Mouse (Mus musculus) kidney, postnatal 0 days (tissue): ENCODE results near the gene Tecta. TPM values are rescaled to one million over a fixed set of nuclear protein-coding genes. Genes with fewer than 3 reads are reported as not detected.
A peak's percentile ranks its signal among the peaks of the same experiment; 100 is the strongest.

Source experiments
- ATAC-seq: fragments of 200-750 bp; cut with Nextera tagmentation; replicated peaks from 2 replicates; pipeline ENCODE4 v1.8.0; 2017; ENCODE audit warnings: low read depth, moderate number of reproducible peaks, moderate TSS enrichment, moderate library complexity; ENCODE audit not compliant: low FRiP score
- DNase-seq: peaks from one replicate; pipeline ENCODE4 v3.0.0-alpha.2; 2016; ENCODE audit warnings: low spot score
- H3K27ac ChIP-seq: fragments of 300-500 bp; sonication (generic); 2 replicates; pipeline ENCODE4 v1.5.1; 2014; ENCODE audit warnings: mild to moderate bottlenecking
- H3K27me3 ChIP-seq: fragments of 300-500 bp; sonication (generic); 2 replicates; pipeline ENCODE4 v1.6.1; 2014; ENCODE audit warnings: low read length, mixed read lengths; ENCODE audit not compliant: insufficient read depth
- H3K36me3 ChIP-seq: fragments of 300-500 bp; sonication (generic); 2 replicates; pipeline ENCODE4 v1.6.1; 2014; ENCODE audit warnings: low read length, mixed read lengths; ENCODE audit not compliant: insufficient read depth
- H3K4me1 ChIP-seq: fragments of 300-500 bp; sonication (generic); replicated peaks from 2 replicates; pipeline ENCODE4 v1.6.1; 2014; ENCODE audit warnings: antibody characterized with exemption, low read length, mixed read lengths; ENCODE audit not compliant: insufficient read depth
- H3K4me2 ChIP-seq: fragments of 300-500 bp; sonication (generic); 2 replicates; pipeline ENCODE4 v1.6.1; 2014; ENCODE audit warnings: mild to moderate bottlenecking, low read length, moderate library complexity, mixed read lengths
- H3K4me3 ChIP-seq: fragments of 300-500 bp; sonication (generic); replicated peaks from 2 replicates; pipeline ENCODE4 v1.5.1; 2014; ENCODE audit warnings: low read depth, low read length
- H3K9ac ChIP-seq: fragments of 300-500 bp; sonication (generic); 2 replicates; pipeline ENCODE4 v1.6.1; 2014; ENCODE audit warnings: low read depth, low read length
- H3K9me3 ChIP-seq: fragments of 300-500 bp; sonication (generic); replicated peaks from 2 replicates; pipeline ENCODE4 v1.6.1; 2016; ENCODE audit warnings: low read length, inconsistent platforms, mixed read lengths
- CTCF ChIP-seq: IDR thresholded peaks from 2 replicates; pipeline ENCODE4 v1.5.1; 2016; ENCODE audit warnings: antibody characterized with exemption, low read depth, mild to moderate bottlenecking, moderate library complexity
- WGBS: fragments of 180-500 bp; shearing (Covaris S2); extraction: QIAGEN DNeasy Blood & Tissue Kit; methylation state at CpG from one replicate; pipeline ENCODE4 v1.1.7; 2014; 5-methylcytosine and 5-hydroxymethylcytosine counted together
- polyA plus RNA-seq: library from polyadenylated mRNA; unstranded; fragments of >200 nt; fragmentation: Nextera tagmentation; extraction: Ambion mirVana; gene quantifications from 2 replicates; pipeline ENCODE4 v1.2.1, GENCODE M21; 2015

The Tecta gene
- polyA plus RNA-seq, 1 experiment from 2014 or later, result 0.11 TPM

GRCm38 (mm10) chr9:42428060-42428924 lies 28.6 kb upstream of the Tecta start:
- Histone ChIP-seq H3K9ac (no peak overlapping the region), H3K4me3 (no peak overlapping the region), H3K4me2 (no peak overlapping the region), H3K4me1 (no peaks in the 10 kb centered on the region), H3K9me3 (no peaks in the 10 kb centered on the region), H3K27me3 (no peaks in the 10 kb centered on the region), H3K27ac (no peak overlapping the region), H3K36me3 (peaks cover 43% of the 10 kb centered on the region)
- ATAC-seq (no peak), DNase-seq (peak; percentile 30)
- no peak for TF ChIP-seq CTCF
- WGBS, result 60% methylated on average over 12 of the region's 12 CpGs

GRCm38 (mm10) chr9:42426661-42427358 lies 27.1 kb upstream of the Tecta start:
- no peak overlapping the region for H3K9ac ChIP-seq
- no peak overlapping the region for H3K27ac ChIP-seq
- no peak overlapping the region for H3K4me2 ChIP-seq
- H3K4me3 ChIP-seq, result no peak overlapping the region
- 80% methylated on average over 10 of the region's 10 CpGs for WGBS
- H3K9me3 ChIP-seq, result no peaks in the 10 kb centered on the region
- peaks cover 42% of the 10 kb centered on the region for H3K36me3 ChIP-seq
- no peaks in the 10 kb centered on the region for H3K4me1 ChIP-seq
- ATAC-seq, result no peak
- H3K27me3 ChIP-seq, result no peaks in the 10 kb centered on the region
- no peak for TF ChIP-seq CTCF
- no peak for DNase-seq

- no peak overlapping the region for H3K27ac ChIP-seq
- H3K36me3 ChIP-seq, result peaks cover 30% of the 10 kb centered on the region; the same call in 1 of the 2 replicates
- no peaks in the 10 kb centered on the region for H3K9me3 ChIP-seq
- no peak overlapping the region for H3K9ac ChIP-seq
- no peak overlapping the region for H3K4me3 ChIP-seq
- no peak overlapping the region for H3K4me2 ChIP-seq
- H3K4me1 ChIP-seq, result no peaks in the 10 kb centered on the region
- no peak for TF ChIP-seq CTCF
- DNase-seq, result no peak
- no peak for ATAC-seq
- H3K27me3 ChIP-seq, result no peaks in the 10 kb centered on the region
- 86% methylated on average over 2 of the region's 2 CpGs for WGBS
Observed at GRCm38 (mm10) chr9:42423649-42424048, 23.9 kb upstream of the Tecta start.

- Histone ChIP-seq H3K4me3 (no peak overlapping the region), H3K27ac (no peak overlapping the region), H3K9me3 (no peaks in the 10 kb centered on the region), H3K4me1 (no peaks in the 10 kb centered on the region; the same call in 1 of the 2 replicates), H3K9ac (no peak overlapping the region), H3K36me3 (peaks cover 15% of the 10 kb centered on the region; the same call in 1 of the 2 replicates), H3K27me3 (no peaks in the 10 kb centered on the region), H3K4me2 (no peak overlapping the region)
- WGBS, result 83% methylated on average over 2 of the region's 2 CpGs
- no peak for ATAC-seq
- no peak for DNase-seq
- no peak for TF ChIP-seq CTCF
Observed at GRCm38 (mm10) chr9:42419687-42420086, 20.0 kb upstream of the Tecta start.

- whole genome bisulfite sequencing, result 91% methylated on average over 5 of the region's 5 CpGs
Observed at GRCm38 (mm10) chr9:42418786-42419185, 19.1 kb upstream of the Tecta start.

GRCm38 (mm10) chr9:42417352-42417952 lies 17.7 kb upstream of the Tecta start:
- 65% methylated on average over 12 of the region's 12 CpGs for whole genome bisulfite sequencing
- H3K9me3 ChIP-seq, result no peaks in the 10 kb centered on the region
- H3K27me3 ChIP-seq, result no peaks in the 10 kb centered on the region
- H3K9ac ChIP-seq, result no peak overlapping the region
- TF ChIP-seq CTCF, result no peak
- peaks cover 15% of the 10 kb centered on the region; the same call in 1 of the 2 replicates for H3K36me3 ChIP-seq
- H3K4me2 ChIP-seq, result no peak overlapping the region
- DNase-seq, result no peak
- ATAC-seq, result no peak
- H3K4me1 ChIP-seq, result no peaks in the 10 kb centered on the region; the same call in 1 of the 2 replicates
- no peak overlapping the region for H3K27ac ChIP-seq
- H3K4me3 ChIP-seq, result no peak overlapping the region

More at GRCm38 (mm10) chr9:42418786-42419185, 19.1 kb upstream of the Tecta start:
- Histone ChIP-seq H3K27me3 (no peaks in the 10 kb centered on the region), H3K4me2 (no peak overlapping the region), H3K9ac (no peak overlapping the region), H3K27ac (no peak overlapping the region), H3K36me3 (peaks cover 15% of the 10 kb centered on the region; the same call in 1 of the 2 replicates), H3K9me3 (no peaks in the 10 kb centered on the region), H3K4me1 (no peaks in the 10 kb centered on the region; the same call in 1 of the 2 replicates), H3K4me3 (no peak overlapping the region)
- TF ChIP-seq CTCF, result no peak
- no peak for DNase-seq
- no peak for ATAC-seq
